10 mouse cellular contexts compared by ENCODE assay signal in genomic region chr5:122048252-122048651, GRCm38 (mm10). TPM values are rescaled to one million over a fixed set of nuclear protein-coding genes. Genes with fewer than 3 reads are reported as not detected.
DNase-seq lines count a peak whose midpoint lies in the region; ATAC-seq and TF ChIP-seq lines count a peak whose summit lies in the region.
"Had no signal": no experiment of that assay in that cellular context is flagged by ENCODE, and none has a peak within 500 bp of the region (broad histone marks: within the 10 kb centered on the region; RNA-seq: fewer than 3 reads in every experiment).

No protein-coding gene starts in this region.

- no peaks in the 10 kb centered on the region for H3K36me3 ChIP-seq in heart, embryonic 10.5 days
- H3K36me3 ChIP-seq in ES-Bruce4 (ENCODE audit: control insufficient read depth, insufficient read depth, low read length, poor library complexity, severe bottlenecking) = no peaks in the 10 kb centered on the region
- H3K36me3 ChIP-seq in forebrain, postnatal 0 days (ENCODE audit: insufficient read depth) = no peaks in the 10 kb centered on the region
- H3K36me3 ChIP-seq in midbrain, embryonic 10.5 days = no peaks in the 10 kb centered on the region

- 3% methylated on average over 20 of the region's 20 CpGs for WGBS in heart, embryonic 10.5 days
- 2% methylated on average over 20 of the region's 20 CpGs for WGBS in forebrain, postnatal 0 days
- WGBS in midbrain, embryonic 10.5 days = 2% methylated on average over 20 of the region's 20 CpGs

- H3K9me3 ChIP-seq in heart, embryonic 10.5 days = no peaks in the 10 kb centered on the region
- H3K9me3 ChIP-seq in ES-Bruce4 (replicated peaks; ENCODE audit: control insufficient read depth, insufficient read depth, low read length, poor library complexity, severe bottlenecking) = no peaks in the 10 kb centered on the region
- H3K9me3 ChIP-seq in forebrain, postnatal 0 days (ENCODE audit: low read length) = no peaks in the 10 kb centered on the region
- H3K9me3 ChIP-seq in midbrain, embryonic 10.5 days (replicated peaks) = no peaks in the 10 kb centered on the region

- peak overlapping the region; percentile 71 for H3K4me2 ChIP-seq in forebrain, postnatal 0 days (ENCODE audit: low read depth)

- no peak for TF ChIP-seq EP300 in ES-Bruce4 (IDR thresholded peaks at IDR 0.05; ENCODE audit: insufficient read depth, low read depth, low read length)

- no peak for ATAC-seq in forebrain, postnatal 0 days
- ATAC-seq in monocyte, adult 5-6 weeks (replicated peaks; ENCODE audit: insufficient number of reproducible peaks, low FRiP score, low TSS enrichment, poor library complexity, severe bottlenecking) = no peak

- peaks cover 58% of the 10 kb centered on the region for H3K27me3 ChIP-seq in heart, embryonic 10.5 days (ENCODE audit: insufficient read depth, poor library complexity, severe bottlenecking)
- H3K27me3 ChIP-seq in ES-Bruce4 (ENCODE audit: control insufficient read depth, insufficient read depth, low read length, poor library complexity, severe bottlenecking) = no peaks in the 10 kb centered on the region
- H3K27me3 ChIP-seq in forebrain, postnatal 0 days (ENCODE audit: insufficient read depth, low read length) = no peaks in the 10 kb centered on the region
- H3K27me3 ChIP-seq in midbrain, embryonic 10.5 days (ENCODE audit: low read depth, poor library complexity, severe bottlenecking) = peaks cover 70% of the 10 kb centered on the region

- no peak for TF ChIP-seq CTCF in ES-Bruce4 (IDR thresholded peaks at IDR 0.05; ENCODE audit: low read depth, low read length)
- TF ChIP-seq CTCF in forebrain, postnatal 0 days (IDR thresholded peaks at IDR 0.05; ENCODE audit: low read depth) = no peak

- DNase-seq in heart, embryonic 10.5 days (ENCODE audit: low spot score) = no peak
- DNase-seq in heart, adult 9 months (ENCODE audit: low spot score in 2 of 2) = no peak
- DNase-seq in forebrain, postnatal 0 days = peak; percentile 47
- peak; percentile 46 for DNase-seq in midbrain, embryonic 10.5 days (ENCODE audit: low spot score)
- no peak for DNase-seq in right cerebral cortex, postnatal 36 days (ENCODE audit: low spot score in 2 of 2)
- DNase-seq in thymus, postnatal 4 days = no peak
- DNase-seq: adrenal gland, adult 8-10 months; layer of hippocampus, adult 9-11 months had no signal

- H3K4me3 ChIP-seq in heart, embryonic 10.5 days = peak overlapping the region; percentile 88
- H3K4me3 ChIP-seq in ES-Bruce4 (ENCODE audit: low read depth, low read length) = peak overlapping the region; percentile 33; the same call in 1 of the 2 replicates
- H3K4me3 ChIP-seq in forebrain, postnatal 0 days (ENCODE audit: low read depth, low read length) = peak overlapping the region; percentile 78
- H3K4me3 ChIP-seq in midbrain, embryonic 10.5 days = peak overlapping the region; percentile 86

- no peak for TF ChIP-seq POLR2A in ES-Bruce4 (IDR thresholded peaks at IDR 0.05; ENCODE audit: insufficient read depth, low read length)

- peaks cover 45% of the 10 kb centered on the region for H3K4me1 ChIP-seq in heart, embryonic 10.5 days
- no peaks in the 10 kb centered on the region for H3K4me1 ChIP-seq in ES-Bruce4 (ENCODE audit: control insufficient read depth, insufficient read depth, low read length)
- peaks cover 4% of the 10 kb centered on the region; the same call in 1 of the 2 replicates for H3K4me1 ChIP-seq in forebrain, postnatal 0 days (ENCODE audit: insufficient read depth)
- peaks cover 59% of the 10 kb centered on the region for H3K4me1 ChIP-seq in midbrain, embryonic 10.5 days

- H3K9ac ChIP-seq in ES-Bruce4 (ENCODE audit: low read depth, poor library complexity, severe bottlenecking) = 0 out of 2 replicates have a peak overlapping the region, but pooled peaks have one; percentile 77
- H3K9ac ChIP-seq in forebrain, postnatal 0 days = peak overlapping the region; percentile 69

- H3K27ac ChIP-seq in heart, embryonic 10.5 days = 0 out of 2 replicates have a peak overlapping the region, but pooled peaks have one; percentile 23
- no peak overlapping the region for H3K27ac ChIP-seq in ES-Bruce4 (ENCODE audit: insufficient read depth, low read length)
- peak overlapping the region; percentile 92 for H3K27ac ChIP-seq in forebrain, postnatal 0 days (ENCODE audit: low read depth, low read length)
- peak overlapping the region; percentile 98 for H3K27ac ChIP-seq in midbrain, embryonic 10.5 days (replicated peaks)

RNA-seq across cellular contexts. Expression of gene Cux2, which starts 1.6 kb away (rescaled TPM):
- polyA plus RNA-seq in heart, embryonic 10.5 days (2016; fragmentation: Nextera tagmentation; extraction: Ambion mirVana) = 6.6 and 8.0 TPM in 2 replicates
- 2.9 and 3.6 TPM in 2 replicates for polyA plus RNA-seq in ES-Bruce4 (2011; ENCODE audit: insufficient read depth, insufficient read length, low read depth, missing spikeins)
- total RNA-seq in forebrain, postnatal 0 days (2014; rRNA removed) = 44.0 and 52.4 TPM in 2 replicates
- polyA plus RNA-seq in forebrain, postnatal 0 days (2015; fragmentation: Nextera tagmentation; extraction: Ambion mirVana) = 16.2 and 16.7 TPM in 2 replicates
- polyA plus RNA-seq in midbrain, embryonic 10.5 days (2016; fragmentation: Nextera tagmentation; extraction: Ambion mirVana) = 6.4 and 10.2 TPM in 2 replicates
- not detected in 3 replicates for total RNA-seq in monocyte, adult 5-6 weeks (2017)

RNA-seq across cellular contexts. Expression of gene Myl2, which starts 52.5 kb away (rescaled TPM):
- polyA plus RNA-seq in heart, embryonic 10.5 days (2016; fragmentation: Nextera tagmentation; extraction: Ambion mirVana) = 3,021 and 6,084 TPM in 2 replicates
- not detected in 2 replicates for polyA plus RNA-seq in ES-Bruce4 (2011; ENCODE audit: insufficient read depth, insufficient read length, low read depth, missing spikeins)
- total RNA-seq in forebrain, postnatal 0 days (2014; rRNA removed) = 0.38 and 2.9 TPM in 2 replicates
- polyA plus RNA-seq in forebrain, postnatal 0 days (2015; fragmentation: Nextera tagmentation; extraction: Ambion mirVana) = 1.7 TPM in 2 replicates
- polyA plus RNA-seq in midbrain, embryonic 10.5 days (2016; fragmentation: Nextera tagmentation; extraction: Ambion mirVana) = 0.43 and 0.59 TPM in 2 replicates
- not detected in 3 replicates for total RNA-seq in monocyte, adult 5-6 weeks (2017)
- total RNA-seq: adrenal gland, adult 8-10 months had no signal

Comparison
In these comparisons a context has a peak if more than half of its experiments do, and no peak if none do; other contexts are left out.
1. DNase-seq: peak in forebrain, postnatal 0 days (single experiment) and midbrain, embryonic 10.5 days (single experiment); none in heart, embryonic 10.5 days (single experiment), heart, adult 9 months (0 of 2), right cerebral cortex, postnatal 36 days (0 of 2) and thymus, postnatal 4 days (single experiment).
2. H3K4me3 ChIP-seq: peak in every context shown above with its lines; median percentile 88 in heart, embryonic 10.5 days; 86 in midbrain, embryonic 10.5 days; 78 in forebrain, postnatal 0 days; 33 in ES-Bruce4.
3. RNA of gene Myl2, which starts 52.5 kb away (polyA plus RNA-seq): 3,021 to 6,084 TPM in heart, embryonic 10.5 days; 1.7 TPM in forebrain, postnatal 0 days, 0.43 to 0.59 TPM in midbrain, embryonic 10.5 days and not detected in ES-Bruce4; every median in the first group is over 1,000 times any median in the second.